Mouse (Mus musculus) kidney, embryonic 14.5 days (tissue): ENCODE results near the gene Fam117b. TPM values are rescaled to one million over a fixed set of nuclear protein-coding genes. Genes with fewer than 3 reads are reported as not detected.

ENCODE experiments used
- ATAC-seq: fragments of 200-750 bp; cut with Nextera tagmentation; 2 replicates; pipeline ENCODE4 v1.8.0; 2017; ENCODE audit warnings: moderate number of reproducible peaks, mild to moderate bottlenecking, moderate TSS enrichment, moderate library complexity; ENCODE audit not compliant: low FRiP score, low TSS enrichment
- H3K27ac ChIP-seq: fragments of 300-500 bp; sonication (generic); 2 replicates; pipeline ENCODE4 v1.5.1; 2014; ENCODE audit warnings: low read depth, mild to moderate bottlenecking, low read length, moderate library complexity, mixed read lengths
- H3K27me3 ChIP-seq: fragments of 300-500 bp; sonication (generic); 2 replicates; pipeline ENCODE4 v1.6.1; 2014; ENCODE audit warnings: mild to moderate bottlenecking, low read length; ENCODE audit not compliant: control insufficient read depth, insufficient read depth
- H3K36me3 ChIP-seq: fragments of 300-500 bp; sonication (generic); 2 replicates; pipeline ENCODE4 v1.6.1; 2014; ENCODE audit warnings: low read length, mixed read lengths; ENCODE audit not compliant: control insufficient read depth, insufficient read depth
- H3K4me1 ChIP-seq: fragments of 300-500 bp; sonication (generic); 2 replicates; pipeline ENCODE4 v1.6.1; 2014; ENCODE audit warnings: low read length, mixed read lengths; ENCODE audit not compliant: control insufficient read depth, insufficient read depth
- H3K4me2 ChIP-seq: fragments of 300-500 bp; sonication (generic); replicated peaks from 2 replicates; pipeline ENCODE4 v1.6.1; 2014; ENCODE audit warnings: low read depth, mild to moderate bottlenecking, low read length
- H3K4me3 ChIP-seq: fragments of 300-500 bp; sonication (generic); 2 replicates; pipeline ENCODE4 v1.5.1; 2014; ENCODE audit warnings: mild to moderate bottlenecking, low read length
- H3K9ac ChIP-seq: fragments of 300-500 bp; sonication (generic); 2 replicates; pipeline ENCODE4 v1.6.1; 2014; ENCODE audit warnings: low read depth, mild to moderate bottlenecking, low read length, moderate library complexity
- H3K9me3 ChIP-seq: fragments of 300-500 bp; sonication (generic); 2 replicates; pipeline ENCODE4 v1.6.1; 2016; ENCODE audit warnings: low read length; ENCODE audit not compliant: control insufficient read depth
- whole genome bisulfite sequencing: fragments of 180-500 bp; shearing (Covaris S2); extraction: QIAGEN DNeasy Blood & Tissue Kit; methylation state at CpG from one replicate; pipeline ENCODE4 v1.1.7; 2014; 5-methylcytosine and 5-hydroxymethylcytosine counted together
- polyA plus RNA-seq: library from polyadenylated mRNA; unstranded; fragments of >200 nt; fragmentation: Nextera tagmentation; extraction: Ambion mirVana; gene quantifications from 2 replicates; pipeline ENCODE4 v1.2.1, GENCODE M21; 2014

Gene Fam117b
- polyA plus RNA-seq, 1 experiment from 2014 or later: 19.2 TPM

- H3K4me3 ChIP-seq: no peak overlapping the region
- H3K4me1 ChIP-seq: no peaks in the 10 kb centered on the region
- H3K27me3 ChIP-seq: no peaks in the 10 kb centered on the region
- no peaks in the 10 kb centered on the region for H3K36me3 ChIP-seq
- H3K9me3 ChIP-seq: no peaks in the 10 kb centered on the region
- 82% methylated on average over 13 of the region's 13 CpGs for WGBS
- ATAC-seq: no peak
- H3K9ac ChIP-seq: no peak overlapping the region
- no peak overlapping the region for H3K4me2 ChIP-seq
- H3K27ac ChIP-seq: no peak overlapping the region
Observed at GRCm38 (mm10) chr1:59906819-59907521, 5.8 kb upstream of the Fam117b start.

DNA sequence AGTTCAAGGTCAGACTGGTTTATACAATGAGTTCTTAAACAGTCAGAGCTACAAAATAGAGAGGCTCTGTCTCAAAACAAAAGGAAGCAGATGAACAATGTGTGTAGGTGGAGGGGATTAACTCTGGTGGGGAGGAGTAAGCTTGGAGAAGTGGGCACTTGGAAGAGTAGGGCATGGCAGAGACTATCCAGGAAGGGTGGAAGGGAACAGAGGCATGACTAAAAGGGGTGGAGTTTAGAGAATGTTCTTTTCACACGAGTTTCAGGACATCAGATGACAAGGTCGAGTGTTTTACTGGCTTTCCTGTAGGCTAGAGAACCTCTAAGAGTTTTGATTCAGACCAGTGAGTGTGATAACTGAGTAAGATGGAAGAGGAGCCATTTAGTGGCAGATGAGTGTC lies 5.1 kb upstream of the Fam117b start:
- Histone ChIP-seq H3K27ac (no peak overlapping the region), H3K4me1 (no peaks in the 10 kb centered on the region), H3K27me3 (no peaks in the 10 kb centered on the region), H3K9me3 (no peaks in the 10 kb centered on the region), H3K4me2 (no peak overlapping the region), H3K36me3 (no peaks in the 10 kb centered on the region), H3K4me3 (no peak overlapping the region), H3K9ac (no peak overlapping the region)
- WGBS: 30% methylated on average over 2 of the region's 2 CpGs
- no peak for ATAC-seq

- no peaks in the 10 kb centered on the region for H3K27me3 ChIP-seq
- 82% methylated on average over 1 of the region's 1 CpGs for WGBS
- H3K27ac ChIP-seq: no peak overlapping the region
- peaks cover 18% of the 10 kb centered on the region for H3K4me1 ChIP-seq
- no peaks in the 10 kb centered on the region for H3K9me3 ChIP-seq
- no peaks in the 10 kb centered on the region for H3K36me3 ChIP-seq
- H3K9ac ChIP-seq: no peak overlapping the region
- no peak overlapping the region for H3K4me3 ChIP-seq
- no peak overlapping the region for H3K4me2 ChIP-seq
- no peak for ATAC-seq
Observed at GRCm38 (mm10) chr1:59910941-59911340, 1.9 kb upstream of the Fam117b start.

- peak overlapping the region; percentile 91 for H3K27ac ChIP-seq
- no peaks in the 10 kb centered on the region for H3K36me3 ChIP-seq
- ATAC-seq: peak; percentile 37
- WGBS: under 1% methylated on average over 76 of the region's 98 CpGs
- no peaks in the 10 kb centered on the region for H3K27me3 ChIP-seq
- H3K4me2 ChIP-seq: peak overlapping the region; percentile 52
- peak overlapping the region; percentile 68 for H3K4me3 ChIP-seq
- peaks cover 22% of the 10 kb centered on the region for H3K4me1 ChIP-seq
- no peaks in the 10 kb centered on the region for H3K9me3 ChIP-seq
- peak overlapping the region; percentile 95 for H3K9ac ChIP-seq
Observed at GRCm38 (mm10) chr1:59913195-59913868, 526 bp downstream of the Fam117b start.

DNA sequence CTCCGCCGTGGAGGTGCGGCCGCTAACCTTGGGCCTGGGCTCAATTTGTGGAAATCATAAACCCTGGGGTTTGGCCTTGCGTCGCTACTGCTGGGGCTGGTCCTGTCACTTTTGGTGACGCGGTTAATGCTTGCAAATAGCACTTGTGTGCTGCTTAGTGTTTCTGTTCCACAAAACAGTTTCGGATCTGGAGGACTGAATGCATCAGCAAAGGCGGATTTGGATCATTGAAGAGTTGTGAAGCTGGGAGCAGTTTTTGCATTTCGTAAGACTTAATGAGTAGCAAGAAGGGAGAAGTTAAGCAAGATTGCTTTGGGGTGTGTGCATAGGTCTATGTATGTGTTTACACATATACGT lies 1.0 kb downstream of the Fam117b start:
- no peaks in the 10 kb centered on the region for H3K9me3 ChIP-seq

DNA sequence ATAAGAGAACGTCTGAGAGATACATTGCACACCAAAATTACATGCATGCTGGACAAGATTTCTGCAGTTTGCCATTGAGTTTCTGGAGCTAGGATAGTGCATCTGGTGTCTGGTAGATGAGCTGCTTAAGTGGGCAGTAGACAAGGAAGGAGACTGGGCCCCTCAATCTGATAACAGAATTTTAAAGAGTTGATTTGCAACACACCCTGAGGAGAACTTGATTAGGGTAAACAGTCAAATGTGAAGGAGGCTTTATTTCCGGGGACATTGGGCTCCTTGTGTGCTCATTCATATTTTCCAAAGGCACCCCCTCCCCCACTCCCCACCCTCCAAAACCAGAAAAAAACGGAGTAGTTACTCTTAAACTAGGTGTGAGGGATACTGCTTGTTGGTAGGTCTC lies 2.0 kb downstream of the Fam117b start:
- 65% methylated on average over 3 of the region's 3 CpGs for WGBS
- ATAC-seq: no peak
- peaks cover 22% of the 10 kb centered on the region for H3K4me1 ChIP-seq
- no peak overlapping the region; the same call in 1 of the 2 replicates for H3K9ac ChIP-seq
- H3K27ac ChIP-seq: no peak overlapping the region
- H3K4me3 ChIP-seq: peak overlapping the region; percentile 68; the same call in 1 of the 2 replicates
- H3K4me2 ChIP-seq: peak overlapping the region; percentile 52; the same call in 1 of the 2 replicates
- H3K36me3 ChIP-seq: no peaks in the 10 kb centered on the region
- no peaks in the 10 kb centered on the region for H3K9me3 ChIP-seq
- H3K27me3 ChIP-seq: no peaks in the 10 kb centered on the region

More for the DNA sequence above, 1.0 kb downstream of the Fam117b start:
- Histone ChIP-seq H3K4me1 (peaks cover 22% of the 10 kb centered on the region), H3K9ac (peak overlapping the region; percentile 95), H3K4me3 (peak overlapping the region; percentile 68), H3K27ac (no peak overlapping the region; the same call in 1 of the 2 replicates), H3K4me2 (peak overlapping the region; percentile 52), H3K36me3 (no peaks in the 10 kb centered on the region), H3K27me3 (no peaks in the 10 kb centered on the region)
- WGBS: 2% methylated on average over 12 of the region's 12 CpGs
- ATAC-seq: no peak

DNA sequence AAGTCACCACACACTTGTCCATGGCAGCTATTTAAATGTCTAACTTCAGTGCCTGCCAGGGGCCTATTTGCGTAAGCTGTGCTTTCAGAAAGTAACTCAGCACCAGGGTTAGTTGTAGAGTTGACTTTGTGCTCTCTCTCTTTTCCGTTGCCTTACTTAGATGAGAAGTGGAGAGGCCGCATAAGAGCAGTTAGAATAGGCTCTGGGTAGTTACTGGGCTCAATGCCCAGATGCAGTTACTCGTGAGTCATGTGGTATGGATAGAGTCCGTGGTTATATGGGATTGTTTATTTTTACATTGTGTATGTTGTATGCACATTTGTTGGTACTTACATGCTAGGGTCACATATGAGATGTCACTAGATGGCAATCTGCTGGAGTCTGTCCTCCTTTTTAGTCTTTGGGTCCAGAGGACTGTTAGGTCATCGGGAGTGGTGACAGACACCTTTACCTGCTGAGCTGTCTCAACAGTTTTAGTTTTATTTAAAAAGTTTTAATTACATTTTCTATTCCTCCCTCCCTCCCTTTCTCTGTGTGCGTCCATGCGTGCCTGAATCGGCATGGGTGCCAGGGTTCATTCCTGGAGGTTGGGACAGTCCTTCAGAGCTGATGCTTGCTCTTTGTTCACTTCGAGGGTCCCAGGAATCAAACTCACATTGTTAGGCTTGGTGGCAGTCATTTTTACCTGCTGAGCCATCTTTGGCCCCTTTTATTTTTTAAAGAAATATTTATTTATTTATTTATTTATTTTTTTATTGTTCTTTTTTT lies 3.2 kb downstream of the Fam117b start:
- Histone ChIP-seq H3K4me2 (no peak overlapping the region), H3K4me3 (no peak overlapping the region), H3K9ac (no peak overlapping the region), H3K4me1 (peaks cover 22% of the 10 kb centered on the region), H3K9me3 (no peaks in the 10 kb centered on the region), H3K27ac (no peak overlapping the region), H3K27me3 (no peaks in the 10 kb centered on the region), H3K36me3 (no peaks in the 10 kb centered on the region)
- 81% methylated on average over 10 of the region's 10 CpGs for WGBS
- ATAC-seq: no peak

DNA sequence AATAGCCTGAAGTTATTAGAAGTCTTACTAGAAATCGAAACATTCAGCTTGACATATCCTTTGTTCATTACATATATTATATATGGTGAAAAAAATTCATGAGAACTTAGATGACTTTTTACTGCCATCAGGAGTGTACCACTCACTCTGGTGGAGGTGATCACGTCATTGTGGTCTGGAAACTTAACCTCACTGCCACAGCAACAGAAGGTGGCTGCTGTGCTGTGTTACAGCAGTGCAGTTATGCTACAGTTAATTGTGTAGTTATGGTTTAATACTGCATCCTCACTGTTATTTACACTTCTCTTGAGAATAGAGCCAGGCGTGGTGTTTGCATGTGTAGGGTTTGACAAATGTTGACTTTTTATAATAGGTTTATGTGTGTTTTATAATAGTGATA lies 4.6 kb downstream of the Fam117b start:
- H3K27ac ChIP-seq: no peak overlapping the region
- H3K9ac ChIP-seq: no peak overlapping the region
- WGBS: 72% methylated on average over 3 of the region's 3 CpGs
- peaks cover 22% of the 10 kb centered on the region for H3K4me1 ChIP-seq
- no peaks in the 10 kb centered on the region for H3K9me3 ChIP-seq
- ATAC-seq: no peak
- no peaks in the 10 kb centered on the region for H3K36me3 ChIP-seq
- no peaks in the 10 kb centered on the region for H3K27me3 ChIP-seq
- H3K4me3 ChIP-seq: no peak overlapping the region
- no peak overlapping the region for H3K4me2 ChIP-seq

DNA sequence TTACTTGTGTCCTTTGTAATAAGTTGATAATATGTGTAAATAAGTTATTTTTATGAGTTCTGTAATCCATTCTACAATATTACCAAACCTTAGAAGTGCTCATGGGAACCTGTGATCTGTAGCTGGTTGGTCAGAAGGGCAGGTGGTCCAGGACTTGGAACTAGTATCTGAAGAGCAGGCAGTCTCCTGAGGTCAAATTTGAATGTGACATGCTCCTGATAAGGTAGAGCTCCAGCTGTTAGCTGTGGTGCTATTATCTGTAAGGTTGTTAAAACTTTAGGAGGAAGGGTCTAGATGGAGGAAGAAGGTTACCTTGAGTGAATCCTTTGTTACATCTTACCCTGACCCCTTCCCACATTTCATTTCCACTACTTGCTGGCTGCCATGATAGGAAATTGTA lies 5.3 kb downstream of the Fam117b start:
- H3K4me2 ChIP-seq: no peak overlapping the region
- no peak overlapping the region for H3K27ac ChIP-seq
- H3K4me3 ChIP-seq: no peak overlapping the region
- H3K9me3 ChIP-seq: no peaks in the 10 kb centered on the region
- ATAC-seq: no peak
- H3K36me3 ChIP-seq: no peaks in the 10 kb centered on the region
- no peaks in the 10 kb centered on the region for H3K27me3 ChIP-seq
- peaks cover 22% of the 10 kb centered on the region for H3K4me1 ChIP-seq
- H3K9ac ChIP-seq: no peak overlapping the region
